Mouse (Mus musculus) liver, embryonic 14.5 days (tissue): ENCODE measurements around the gene Bbs9.

Source experiments
- CTCF ChIP-seq: IDR thresholded peaks from 2 replicates; pipeline ENCODE4 v1.5.1; 2016; ENCODE audit warnings: antibody characterized with exemption, low read depth, control low read depth
- EP300 ChIP-seq: IDR thresholded peaks from 2 replicates; pipeline ENCODE4 v1.6.1; 2016; ENCODE audit warnings: antibody characterized with exemption, low read depth

DNA sequence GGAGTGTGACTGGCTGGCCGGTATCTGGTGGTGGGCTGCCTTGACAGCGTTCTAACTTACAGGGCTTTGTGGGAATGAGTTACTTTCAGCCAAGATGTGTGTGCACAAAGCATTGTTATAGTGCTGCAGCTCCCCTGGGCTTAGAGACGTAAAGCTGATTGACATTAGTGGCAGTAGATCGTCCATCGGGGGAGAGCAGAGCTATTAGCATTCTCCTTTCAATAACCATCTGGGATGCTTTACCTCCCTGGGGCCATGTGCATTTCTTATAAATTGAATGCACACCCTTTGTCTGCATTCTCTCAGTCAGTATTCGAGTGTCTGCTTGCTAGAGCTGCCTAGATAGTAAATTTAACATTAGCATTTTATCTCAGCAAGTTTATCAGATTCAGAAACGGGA, 214.7 kb downstream of the Bbs9 start:
- TF ChIP-seq CTCF (no peak), EP300 (no peak)
